Mouse (Mus musculus) frontal cortex, postnatal 10 days (tissue): ENCODE measurements around the gene Rchy1.
"Not testable (repeated sequence)": the region's sequence is repeated elsewhere in the genome, so short reads cannot be mapped to it uniquely, and the experiment has no call there.

Source experiments
- DNase-seq, 2 experiments: peaks; one replicate each; pipeline ENCODE4 v3.0.0; 2022; ENCODE audit warnings: low spot score in 2 of 2, mixed read lengths in 1 of 2

Gene Rchy1

DNA sequence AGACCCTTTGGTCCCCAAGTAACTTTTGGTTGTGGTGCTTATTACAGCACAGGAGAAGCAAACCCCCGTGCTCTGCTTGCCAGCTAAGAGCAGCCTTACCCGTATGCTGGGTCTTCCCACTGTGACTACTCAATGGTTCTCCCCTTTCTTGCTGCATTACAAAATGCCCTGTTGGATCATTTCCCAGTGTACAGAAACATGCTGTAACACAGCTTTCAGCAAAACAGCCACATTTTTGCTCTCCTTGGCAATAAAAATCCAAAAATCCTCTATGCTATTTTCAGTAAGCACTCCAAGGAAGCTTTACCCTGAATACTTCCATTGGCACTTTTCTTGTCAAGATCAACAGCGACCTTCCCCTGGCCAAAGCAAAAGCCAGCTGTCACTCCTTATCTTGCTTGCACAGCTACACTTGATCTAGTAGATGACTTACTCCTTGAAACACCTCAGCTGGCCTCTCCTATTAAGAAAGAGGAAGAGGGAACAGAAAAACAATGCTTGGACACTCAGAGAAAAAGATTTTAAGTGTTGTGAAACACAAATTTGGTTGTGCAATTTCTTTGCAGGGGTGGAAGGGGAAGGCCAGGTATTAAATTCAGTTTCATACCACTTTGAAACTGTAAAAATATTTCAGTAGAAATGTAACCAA, 2.1 kb downstream of the Rchy1 start:
- DNase-seq: no peak

DNA sequence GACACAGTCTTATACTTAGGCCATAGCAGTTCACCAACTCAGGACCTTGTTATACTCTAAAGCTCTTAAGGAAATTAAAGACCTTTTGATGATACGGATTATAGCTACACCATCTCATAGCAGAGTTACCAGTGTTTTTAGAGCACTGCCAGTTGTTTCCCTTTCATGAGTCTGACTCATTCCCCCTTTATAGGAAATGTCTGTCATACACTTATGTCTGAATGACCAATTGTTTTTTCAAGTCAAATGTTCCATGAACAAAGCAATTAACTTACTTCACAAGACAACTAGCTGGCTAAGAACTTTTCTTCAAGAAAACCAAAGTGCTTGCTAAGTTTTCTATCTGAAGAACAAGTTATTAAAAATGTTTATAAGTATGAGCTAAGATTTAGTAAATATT, 2.9 kb downstream of the Rchy1 start:
- no peak for DNase-seq

DNA sequence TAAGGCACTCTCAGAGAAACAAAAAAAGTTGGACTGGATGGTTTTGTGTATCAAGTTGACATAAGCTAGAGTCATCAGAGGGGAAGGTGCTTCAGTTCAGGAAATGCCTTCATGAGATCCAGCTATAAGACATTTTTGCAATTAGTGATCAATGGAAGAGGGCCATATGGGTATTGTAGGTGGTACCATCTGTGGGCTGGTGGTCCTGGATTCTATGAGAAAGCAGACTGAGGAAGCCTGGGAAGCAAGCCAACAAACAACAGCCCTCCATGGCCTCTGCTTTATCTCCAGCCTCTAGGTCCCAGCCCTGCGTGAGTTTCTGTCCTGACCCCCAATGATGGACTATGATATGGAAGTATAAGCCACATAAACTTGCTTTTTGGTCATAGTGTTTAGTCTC, 3.8 kb downstream of the Rchy1 start:
- no peak for DNase-seq

DNA sequence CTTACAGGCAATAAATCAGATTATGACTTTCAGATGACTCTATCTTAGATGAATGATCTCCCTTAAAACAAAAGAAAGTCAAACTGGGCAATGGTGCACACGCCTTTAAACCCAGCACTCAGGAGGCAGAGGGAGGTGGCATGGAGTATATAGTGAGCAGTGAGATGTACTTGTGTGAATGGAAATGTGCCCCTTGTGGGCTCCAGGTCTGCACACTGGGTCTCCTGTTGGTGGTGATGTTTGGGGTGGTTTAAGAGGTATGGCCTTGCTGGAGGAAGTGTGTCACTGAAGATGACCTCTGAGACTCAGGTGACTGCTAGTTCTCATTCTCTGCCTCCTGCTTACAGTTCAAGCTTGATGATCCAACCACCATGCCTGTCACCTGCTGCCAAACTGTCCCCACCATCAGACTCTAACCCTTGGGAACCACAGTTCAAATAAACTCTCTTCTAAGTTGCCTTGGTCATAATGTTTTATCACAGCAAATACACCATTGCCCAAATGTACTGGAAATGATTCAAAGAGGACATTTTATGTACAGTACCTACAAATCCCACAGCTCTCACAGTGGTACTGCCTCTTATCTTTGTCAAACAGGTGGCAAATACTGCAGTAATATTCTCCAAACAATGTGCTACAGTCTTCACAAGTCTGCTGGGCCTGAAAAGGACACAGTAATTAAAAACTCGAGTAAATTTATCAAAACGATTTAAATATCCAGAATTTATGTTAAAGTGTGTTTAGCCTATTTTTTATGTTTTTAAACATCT, 5.7 kb downstream of the Rchy1 start:
- no peak for DNase-seq

DNA sequence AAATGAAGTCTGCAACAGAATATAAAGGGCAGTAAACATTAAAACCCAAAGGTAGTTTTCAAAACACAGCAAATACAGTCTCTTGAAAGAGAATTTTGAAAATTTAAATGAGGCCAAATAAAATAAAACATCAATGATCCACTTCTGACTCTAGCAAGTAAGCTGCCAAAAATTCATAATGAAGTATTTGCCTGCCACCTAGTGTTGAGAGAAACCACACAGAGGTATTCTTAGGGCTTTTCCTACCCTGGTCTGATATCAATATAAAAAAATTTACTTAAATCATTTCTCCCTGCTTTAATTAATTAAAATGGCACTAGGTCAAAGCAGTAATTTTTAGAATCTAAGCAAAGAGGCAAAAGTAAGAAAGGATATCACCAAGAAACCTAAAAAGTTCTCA, 11.5 kb downstream of the Rchy1 start:
- DNase-seq: no peak

DNA sequence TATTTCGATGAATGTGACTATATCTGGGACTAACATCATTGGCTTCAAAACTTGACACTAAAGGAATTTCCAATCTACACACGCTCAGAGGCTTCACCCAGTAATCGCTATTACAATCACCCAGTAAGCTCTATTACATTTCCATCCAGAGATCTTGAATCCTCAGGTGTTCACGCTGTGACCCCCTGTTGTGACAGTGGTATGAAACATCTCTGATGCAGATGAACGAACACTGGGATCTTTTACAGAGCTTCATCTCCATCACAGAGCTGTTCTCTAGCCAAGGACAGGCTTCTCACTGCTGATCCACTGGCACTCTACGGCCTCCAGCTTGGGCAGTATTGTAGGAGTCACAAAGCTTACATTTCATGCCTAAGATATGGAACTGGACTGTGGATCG, 13.4 kb downstream of the Rchy1 start:
- DNase-seq: no peak

DNA sequence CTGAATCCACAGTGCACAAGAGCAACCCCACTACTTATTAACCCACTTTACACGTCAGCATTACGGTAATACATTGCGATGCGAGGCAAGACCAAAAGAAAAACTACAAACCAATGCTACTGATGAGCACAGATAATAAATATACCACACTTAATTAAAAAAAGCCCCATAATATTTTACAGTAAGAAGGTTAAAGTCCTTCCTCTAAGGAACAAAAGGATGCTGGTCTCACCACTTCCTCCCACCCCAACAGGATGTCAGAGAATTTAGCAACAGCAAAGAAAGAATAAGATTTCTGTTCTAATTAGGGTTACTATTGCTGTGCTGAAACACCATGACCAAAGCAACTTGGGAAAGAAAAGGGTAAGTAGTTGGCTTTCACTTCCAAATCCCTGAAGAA, 15.9 kb downstream of the Rchy1 start:
- DNase-seq: no peak

DNA sequence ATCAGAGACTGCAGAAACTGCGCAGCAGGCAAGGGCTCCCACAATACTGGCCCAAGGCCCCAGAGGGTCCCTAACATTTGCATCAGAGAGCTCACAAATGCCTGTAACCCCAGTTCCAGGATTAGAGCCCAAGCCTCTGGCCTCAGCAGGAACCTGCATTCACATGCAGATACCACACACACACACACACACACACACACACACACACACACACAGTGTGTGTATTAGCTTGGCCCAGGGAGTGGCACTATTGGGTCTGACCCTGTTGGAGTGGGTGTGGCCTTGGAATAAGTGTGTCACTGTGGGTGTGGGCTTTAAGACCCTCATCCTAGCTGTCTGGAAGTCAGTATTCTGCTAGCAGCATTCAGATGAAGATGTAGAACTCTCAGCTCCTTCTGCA, 17.3 kb downstream of the Rchy1 start:
- not testable (repeated sequence) for DNase-seq

DNA sequence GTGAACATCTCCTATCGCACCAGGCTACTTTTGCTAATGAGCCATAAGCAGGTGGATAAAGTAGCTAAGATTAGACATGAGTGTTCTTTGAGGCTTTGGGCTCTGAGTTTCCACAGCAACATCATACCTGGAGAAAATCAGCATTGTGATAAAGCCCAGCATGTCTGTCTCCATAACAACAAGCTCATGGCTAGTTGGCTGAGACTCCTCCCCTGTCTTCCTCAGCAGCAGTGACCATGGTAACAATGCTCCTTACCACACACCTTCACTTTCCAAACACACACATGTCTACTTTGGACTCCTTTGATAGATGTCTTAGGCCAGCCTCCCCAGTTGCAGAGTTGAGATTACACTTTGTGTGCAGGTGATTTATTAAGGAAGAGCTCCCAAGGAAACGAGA, 49.6 kb downstream of the Rchy1 start:
- DNase-seq: no peak

DNA sequence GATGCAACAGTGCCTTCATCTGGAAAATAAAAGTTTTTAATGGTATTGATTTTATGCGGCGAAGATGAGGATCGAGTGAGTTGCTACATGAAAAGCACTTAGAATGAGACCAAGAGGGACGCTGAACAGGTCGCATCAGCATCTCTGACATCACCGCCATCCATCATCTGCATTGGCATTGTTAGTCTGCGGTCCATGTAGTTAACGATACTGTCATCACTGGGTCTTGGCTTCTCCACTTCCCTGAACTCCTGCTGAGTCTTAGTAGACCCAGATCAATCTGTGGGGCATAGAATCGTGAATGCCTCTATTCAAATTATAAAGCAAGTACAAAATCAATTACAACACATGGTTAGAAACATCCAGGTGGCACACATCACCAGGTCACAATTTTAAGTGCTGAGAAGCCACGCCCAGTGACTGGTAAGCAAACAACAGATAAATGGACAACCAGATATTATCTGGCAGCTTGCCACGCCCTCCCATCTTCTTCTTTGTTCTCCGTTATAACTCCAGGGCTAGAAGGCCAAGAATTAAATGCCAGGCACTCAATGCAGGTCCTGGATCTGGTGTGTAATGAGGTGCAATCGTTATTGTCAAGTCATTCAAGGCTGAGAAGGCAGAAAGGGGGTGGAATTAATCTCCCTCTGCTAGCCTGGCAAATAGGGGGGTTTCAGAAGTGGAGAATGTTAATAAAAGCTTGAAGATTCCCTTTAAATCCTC, 51.3 kb downstream of the Rchy1 start:
- peak in 1 of 2 experiments; percentile 23 for DNase-seq

DNA sequence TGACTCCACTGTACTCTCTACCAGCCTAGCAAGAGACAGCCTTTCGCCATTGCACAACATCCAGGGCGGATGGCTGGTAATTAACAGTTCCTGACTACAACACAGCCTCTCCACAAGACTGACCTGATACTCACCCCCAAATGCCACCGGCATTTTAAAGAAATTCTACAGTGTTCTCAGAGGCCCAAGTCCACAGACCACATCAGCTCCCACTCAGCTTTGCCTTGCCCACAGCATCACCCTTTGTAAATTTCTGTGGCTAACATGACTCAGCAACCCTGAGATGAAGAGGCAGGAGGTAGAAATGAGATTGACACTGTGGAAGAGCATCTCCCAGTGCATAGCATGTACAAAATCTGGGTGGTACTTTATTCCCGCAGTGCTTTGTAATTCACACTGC, 52.3 kb downstream of the Rchy1 start:
- no peak for DNase-seq

DNA sequence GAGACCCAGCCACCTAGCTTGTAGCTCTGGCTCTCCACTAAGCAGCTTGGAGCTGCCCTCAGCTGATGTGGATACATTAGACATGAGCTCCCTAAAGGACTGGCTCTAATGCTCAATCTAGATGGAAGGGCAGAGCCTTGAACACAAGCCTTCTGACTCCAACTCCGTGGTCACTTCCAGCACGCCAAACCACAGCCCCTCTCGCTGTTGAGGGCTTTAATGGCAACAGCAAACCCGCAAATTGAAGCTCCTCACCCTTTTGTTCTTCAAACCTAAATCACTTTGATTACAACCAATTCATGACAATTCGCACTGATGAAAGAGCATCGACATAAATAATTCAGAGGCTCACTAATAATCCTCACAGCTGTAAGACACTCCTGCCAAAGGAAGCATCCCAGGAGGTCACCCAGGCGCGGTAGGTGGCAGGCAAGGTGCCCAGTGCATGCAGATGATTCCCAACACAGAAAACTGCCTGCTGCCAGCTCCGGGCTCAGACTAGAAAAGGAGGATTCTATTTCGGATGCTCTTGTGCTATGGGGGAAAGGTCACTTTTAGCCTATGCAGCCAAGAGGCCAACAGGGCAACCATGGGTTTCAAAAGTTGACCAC, 53.8 kb downstream of the Rchy1 start:
- peak; percentile 23 to 30 for DNase-seq
